Mouse (Mus musculus) intestine, postnatal 0 days (tissue): ENCODE results near the gene Inpp5e. TPM values are rescaled to one million over a fixed set of nuclear protein-coding genes. Genes with fewer than 3 reads are reported as not detected.

Experiments
- ATAC-seq: fragments of 200-750 bp; cut with Nextera tagmentation; 2 replicates; pipeline ENCODE4 v1.8.0; 2017; ENCODE audit warnings: mild to moderate bottlenecking, moderate TSS enrichment, moderate library complexity
- H3K27ac ChIP-seq: fragments of 300-500 bp; sonication (generic); 2 replicates; pipeline ENCODE4 v1.5.1; 2014; ENCODE audit warnings: mild to moderate bottlenecking, low read depth, low read length, moderate library complexity
- H3K27me3 ChIP-seq: fragments of 300-500 bp; sonication (generic); replicated peaks from 2 replicates; pipeline ENCODE4 v1.6.1; 2014; ENCODE audit warnings: low read length, mixed read lengths; ENCODE audit not compliant: control insufficient read depth, insufficient read depth
- H3K36me3 ChIP-seq: fragments of 300-500 bp; sonication (generic); 2 replicates; pipeline ENCODE4 v1.6.1; 2014; ENCODE audit warnings: mild to moderate bottlenecking, moderate library complexity; ENCODE audit not compliant: control insufficient read depth, insufficient read depth
- H3K4me1 ChIP-seq: fragments of 300-500 bp; sonication (generic); replicated peaks from 2 replicates; pipeline ENCODE4 v1.6.1; 2014; ENCODE audit warnings: antibody characterized with exemption, low read length, mixed read lengths; ENCODE audit not compliant: control insufficient read depth, insufficient read depth
- H3K4me2 ChIP-seq: fragments of 300-500 bp; sonication (generic); replicated peaks from 2 replicates; pipeline ENCODE4 v1.6.1; 2014; ENCODE audit warnings: low read depth, mild to moderate bottlenecking, moderate library complexity
- H3K4me3 ChIP-seq: fragments of 300-500 bp; sonication (generic); 2 replicates; pipeline ENCODE4 v1.5.1; 2014; ENCODE audit warnings: low read depth, low read length
- H3K9ac ChIP-seq: fragments of 300-500 bp; sonication (generic); 2 replicates; pipeline ENCODE4 v1.6.1; 2014; ENCODE audit warnings: mild to moderate bottlenecking, low read depth, low read length
- H3K9me3 ChIP-seq: fragments of 300-500 bp; sonication (generic); 2 replicates; pipeline ENCODE4 v1.6.1; 2016; ENCODE audit warnings: mixed run types; ENCODE audit not compliant: control insufficient read depth
- CTCF ChIP-seq: sonication (generic); IDR thresholded peaks from 2 replicates; pipeline ENCODE4 v1.5.1; 2016; ENCODE audit warnings: low read depth, mild to moderate bottlenecking, control low read depth, antibody characterized with exemption, moderate library complexity
- WGBS: fragments of 180-500 bp; shearing (Covaris S2); extraction: QIAGEN DNeasy Blood & Tissue Kit; methylation state at CpG from one replicate; pipeline ENCODE4 v1.1.7; 2014; 5-methylcytosine and 5-hydroxymethylcytosine counted together
- polyA plus RNA-seq: library from polyadenylated mRNA; unstranded; fragments of >200 nt; fragmentation: Nextera tagmentation; extraction: Ambion mirVana; gene quantifications from 2 replicates; pipeline ENCODE4 v1.2.1, GENCODE M21; 2015

The Inpp5e gene
- polyA plus RNA-seq, 1 experiment from 2014 or later = 6.8 TPM

DNA sequence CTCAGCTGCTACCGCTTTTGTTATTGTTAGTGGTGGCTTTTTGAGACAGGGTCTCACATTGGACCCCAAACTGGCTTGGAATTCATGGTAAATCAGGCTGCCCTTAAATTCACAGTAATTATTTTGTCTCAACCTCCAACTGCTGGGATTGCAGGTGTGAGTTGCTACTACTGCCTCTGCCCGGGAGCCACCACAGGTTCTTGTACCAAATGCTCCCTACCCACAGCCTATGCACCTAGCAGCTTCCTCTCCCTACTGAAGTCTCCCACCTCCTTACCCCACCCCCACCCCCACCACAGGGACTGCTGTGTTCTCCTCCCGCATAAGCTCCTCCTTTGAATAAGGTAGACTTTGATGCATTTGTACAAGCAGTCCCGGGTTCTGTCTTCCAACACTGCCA is 52.8 kb downstream of the Inpp5e start:
- Histone ChIP-seq H3K4me3 (no peak overlapping the region), H3K9ac (no peak overlapping the region), H3K4me1 (0 out of 2 replicates have a peak, but pooled peaks cover 5% of the 10 kb centered on the region), H3K9me3 (no peaks in the 10 kb centered on the region), H3K4me2 (no peak overlapping the region), H3K36me3 (no peaks in the 10 kb centered on the region; the same call in 1 of the 2 replicates), H3K27ac (no peak overlapping the region), H3K27me3 (no peaks in the 10 kb centered on the region)
- no peak for ATAC-seq
- 80% methylated on average over 4 of the region's 4 CpGs for WGBS
- TF ChIP-seq CTCF = no peak

GRCm38 (mm10) chr2:26354401-26354800 is 54.6 kb downstream of the Inpp5e start:
- H3K4me3 ChIP-seq = no peak overlapping the region
- H3K9me3 ChIP-seq = no peaks in the 10 kb centered on the region
- H3K27ac ChIP-seq = no peak overlapping the region
- ATAC-seq = no peak
- peaks cover 7% of the 10 kb centered on the region; the same call in 1 of the 2 replicates for H3K36me3 ChIP-seq
- no peaks in the 10 kb centered on the region for H3K27me3 ChIP-seq
- no peak overlapping the region for H3K9ac ChIP-seq
- 89% methylated on average over 4 of the region's 4 CpGs for whole genome bisulfite sequencing
- no peak for TF ChIP-seq CTCF
- no peak overlapping the region for H3K4me2 ChIP-seq
- peaks cover 10% of the 10 kb centered on the region; the same call in 1 of the 2 replicates for H3K4me1 ChIP-seq

DNA sequence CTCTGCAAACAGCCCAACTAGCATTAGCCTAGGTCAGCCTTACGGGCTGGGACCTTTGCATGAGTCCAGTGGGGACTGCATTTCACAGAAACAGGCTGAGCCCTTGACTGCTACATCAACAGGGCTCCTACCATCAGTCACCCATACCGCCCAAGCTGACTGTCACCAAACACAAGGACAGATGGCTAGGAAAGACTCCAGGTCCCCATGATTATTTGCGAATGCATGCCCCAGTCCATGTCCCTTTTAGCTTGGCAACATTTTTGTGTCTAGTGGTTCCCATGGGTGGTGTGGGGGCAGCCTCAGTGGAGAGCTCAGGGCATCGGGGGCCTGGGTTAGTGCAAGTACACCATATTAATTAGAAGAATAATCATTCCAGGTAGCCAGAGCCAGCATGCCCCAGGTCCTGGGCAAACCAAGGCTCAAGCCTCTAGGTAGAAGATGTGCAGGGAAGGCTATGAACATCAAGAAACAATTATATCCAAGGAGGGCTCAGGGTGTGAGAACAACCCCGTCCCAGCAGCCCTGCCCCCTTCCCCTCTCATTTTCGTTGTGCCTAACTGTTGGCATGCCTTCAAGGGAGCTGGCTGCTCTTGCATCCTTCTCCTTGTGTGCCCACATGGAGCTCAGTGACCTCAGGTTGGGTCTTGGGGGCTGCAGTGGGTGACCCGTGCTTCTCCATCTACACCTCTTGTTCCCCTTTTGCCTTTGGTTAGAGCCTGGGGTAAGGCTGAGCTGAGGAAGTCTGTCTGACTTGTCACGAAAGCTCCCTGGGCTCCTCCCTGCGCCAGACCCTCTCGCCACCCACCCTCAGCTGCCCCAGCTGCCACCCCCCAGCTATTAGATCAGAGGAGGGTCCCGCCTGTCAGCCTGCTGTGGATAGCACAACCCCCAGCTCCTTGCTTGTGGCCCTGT is 55.7 kb downstream of the Inpp5e start:
- H3K4me2 ChIP-seq = peak overlapping the region; percentile 98
- no peak for TF ChIP-seq CTCF
- peaks cover 10% of the 10 kb centered on the region; the same call in 1 of the 2 replicates for H3K36me3 ChIP-seq
- 86% methylated on average over 11 of the region's 11 CpGs for WGBS
- H3K27me3 ChIP-seq = no peaks in the 10 kb centered on the region
- no peak overlapping the region for H3K9ac ChIP-seq
- no peak for ATAC-seq
- no peaks in the 10 kb centered on the region for H3K9me3 ChIP-seq
- H3K27ac ChIP-seq = no peak overlapping the region
- H3K4me3 ChIP-seq = no peak overlapping the region
- H3K4me1 ChIP-seq = peaks cover 10% of the 10 kb centered on the region; the same call in 1 of the 2 replicates

- no peak for TF ChIP-seq CTCF
- Histone ChIP-seq H3K4me1 (peaks cover 10% of the 10 kb centered on the region; the same call in 1 of the 2 replicates), H3K4me2 (peak overlapping the region; percentile 98), H3K9ac (peak overlapping the region; percentile 94), H3K4me3 (peak overlapping the region; percentile 85), H3K27ac (peak overlapping the region; percentile 41; the same call in 1 of the 2 replicates), H3K27me3 (no peaks in the 10 kb centered on the region), H3K9me3 (no peaks in the 10 kb centered on the region), H3K36me3 (peaks cover 10% of the 10 kb centered on the region; the same call in 1 of the 2 replicates)
- peak; percentile 42 for ATAC-seq
- 2% methylated on average over 36 of the region's 36 CpGs for WGBS
Measured at GRCm38 (mm10) chr2:26352291-26352910, 56.6 kb downstream of the Inpp5e start.

GRCm38 (mm10) chr2:26351358-26352290 is 57.4 kb downstream of the Inpp5e start, which contains the start of gene Dnlz:
TSS of gene Dnlz (minus strand) at chr2:26352110.
- H3K4me2 ChIP-seq = peak within 1 kb of the TSS; percentile 98
- H3K27ac ChIP-seq = peak within 1 kb of the TSS; percentile 86
- no peaks in the 10 kb centered on the region for H3K9me3 ChIP-seq
- peak; percentile 83 for TF ChIP-seq CTCF
- H3K9ac ChIP-seq = peak within 1 kb of the TSS; percentile 94
- H3K4me1 ChIP-seq = peaks cover 10% of the 10 kb centered on the region; the same call in 1 of the 2 replicates
- H3K36me3 ChIP-seq = peaks cover 10% of the 10 kb centered on the region; the same call in 1 of the 2 replicates
- WGBS = 1% methylated on average over 62 of the region's 62 CpGs
- ATAC-seq = peak; percentile 82
- H3K27me3 ChIP-seq = no peaks in the 10 kb centered on the region
- peak within 1 kb of the TSS; percentile 85 for H3K4me3 ChIP-seq
